Mouse (Mus musculus) lung, embryonic 16.5 days (tissue): ENCODE data around the gene Bpifc. TPM values are rescaled to one million over a fixed set of nuclear protein-coding genes. Genes with fewer than 3 reads are reported as not detected.

Experiments used
- ATAC-seq: fragments of 200-750 bp; cut with Nextera tagmentation; 2 replicates; pipeline ENCODE4 v1.8.0; 2017; ENCODE audit warnings: low read depth, mild to moderate bottlenecking, moderate library complexity
- H3K27ac ChIP-seq: fragments of 300-500 bp; sonication (generic); 2 replicates; pipeline ENCODE4 v1.5.1; 2014; ENCODE audit warnings: mild to moderate bottlenecking, control low read depth, low read length
- H3K27me3 ChIP-seq: fragments of 300-500 bp; sonication (generic); 2 replicates; pipeline ENCODE4 v1.6.1; 2014; ENCODE audit warnings: low read depth, low read length, mixed read lengths; ENCODE audit not compliant: control insufficient read depth, insufficient read depth
- H3K36me3 ChIP-seq: fragments of 300-500 bp; sonication (generic); 2 replicates; pipeline ENCODE4 v1.6.1; 2014; ENCODE audit warnings: low read length; ENCODE audit not compliant: control insufficient read depth, insufficient read depth
- H3K4me1 ChIP-seq: fragments of 300-500 bp; sonication (generic); replicated peaks from 2 replicates; pipeline ENCODE4 v1.6.1; 2014; ENCODE audit warnings: low read length, mixed read lengths; ENCODE audit not compliant: control insufficient read depth, insufficient read depth
- H3K4me2 ChIP-seq: fragments of 300-500 bp; sonication (generic); 2 replicates; pipeline ENCODE4 v1.6.1; 2014; ENCODE audit warnings: low read depth, low read length, control low read depth
- H3K4me3 ChIP-seq: fragments of 300-500 bp; sonication (generic); 2 replicates; pipeline ENCODE4 v1.5.1; 2014; ENCODE audit warnings: mild to moderate bottlenecking, low read length, control low read depth
- H3K9ac ChIP-seq: fragments of 300-500 bp; sonication (generic); 2 replicates; pipeline ENCODE4 v1.6.1; 2014; ENCODE audit warnings: low read length, control low read depth
- H3K9me3 ChIP-seq: fragments of 300-500 bp; sonication (generic); 2 replicates; pipeline ENCODE4 v1.6.1; 2016; ENCODE audit warnings: low read length; ENCODE audit not compliant: control insufficient read depth
- WGBS: fragments of 180-500 bp; shearing (Covaris S2); extraction: QIAGEN DNeasy Blood & Tissue Kit; methylation state at CpG from one replicate; pipeline ENCODE4 v1.1.7; 2014; 5-methylcytosine and 5-hydroxymethylcytosine counted together
- polyA plus RNA-seq: library from polyadenylated mRNA; unstranded; fragments of >200 nt; fragmentation: Nextera tagmentation; extraction: Ambion mirVana; gene quantifications from 2 replicates; pipeline ENCODE4 v1.2.1, GENCODE M21; 2015

Gene Bpifc
- polyA plus RNA-seq, 1 experiment from 2014 or later = 0.13 TPM

DNA sequence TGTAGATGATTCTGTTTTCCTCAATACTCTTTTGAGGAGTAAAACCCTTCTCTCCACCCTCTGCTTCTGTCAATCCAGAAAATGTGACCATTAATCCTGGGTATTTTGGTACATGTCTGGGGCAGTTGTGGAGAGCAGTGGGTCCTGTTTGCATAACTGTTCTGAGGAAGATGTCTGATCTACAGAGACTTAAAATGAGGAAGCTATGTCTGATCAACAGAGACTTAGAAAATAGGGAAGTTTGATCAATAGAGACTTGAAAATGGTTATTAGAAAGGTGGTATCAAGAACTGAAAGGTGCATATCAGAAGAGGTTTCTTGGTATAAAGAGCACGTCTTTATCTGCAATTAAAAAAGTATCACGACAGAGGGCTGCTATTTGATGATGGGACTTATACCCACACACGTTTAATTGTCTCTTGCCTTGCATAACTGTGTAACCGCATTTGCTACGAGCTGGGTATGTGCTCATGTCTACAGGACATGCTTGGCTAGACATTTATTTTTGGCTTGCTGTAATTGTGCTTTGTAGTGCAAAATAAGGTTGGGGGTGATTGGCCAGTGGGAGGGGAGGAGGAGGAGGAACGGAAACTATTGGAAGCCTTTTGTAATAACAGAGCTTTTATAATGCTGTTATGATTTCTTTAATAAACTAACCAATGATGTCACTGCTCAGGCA lies 59.8 kb downstream of the Bpifc start:
- no peak for ATAC-seq
- Histone ChIP-seq H3K27ac (no peak overlapping the region), H3K9ac (no peak overlapping the region), H3K4me2 (no peak overlapping the region), H3K4me3 (no peak overlapping the region), H3K9me3 (no peaks in the 10 kb centered on the region), H3K36me3 (peaks cover 44% of the 10 kb centered on the region), H3K4me1 (peaks cover 15% of the 10 kb centered on the region), H3K27me3 (no peaks in the 10 kb centered on the region)
- 92% methylated on average over 6 of the region's 6 CpGs for WGBS

DNA sequence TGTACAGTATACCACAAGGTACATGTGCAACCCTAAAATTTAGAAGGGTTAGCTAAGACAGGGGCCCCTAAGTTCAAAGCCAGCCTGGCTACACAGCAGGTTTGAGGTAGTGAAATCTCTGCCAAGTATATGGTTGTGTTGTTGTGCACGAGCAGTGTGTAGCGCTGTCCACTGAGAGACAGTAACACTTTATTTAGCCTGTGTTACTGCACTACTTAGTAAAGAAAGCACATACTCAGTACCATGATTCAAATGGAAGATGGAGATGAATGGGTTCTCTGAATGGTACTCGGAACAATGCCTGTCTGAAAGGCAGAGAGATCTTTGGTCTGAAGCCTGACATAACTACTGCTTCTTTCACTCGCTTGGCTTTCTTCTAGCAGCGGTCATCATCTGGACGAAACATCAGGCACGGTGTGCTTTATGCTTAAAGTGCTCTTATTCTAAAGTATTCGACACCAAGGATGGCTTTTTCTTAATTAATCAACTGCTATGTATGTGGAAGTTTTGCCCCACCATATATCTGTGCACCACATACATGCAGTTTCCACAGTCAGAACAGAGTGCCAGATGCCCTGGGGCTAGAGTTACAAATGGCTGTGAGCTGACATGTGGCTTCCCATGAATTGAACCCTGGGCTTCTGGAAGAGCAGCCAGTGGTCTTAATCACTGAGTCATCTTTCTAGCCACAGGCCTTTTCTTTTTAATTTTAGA lies 63.1 kb downstream of the Bpifc start:
- Histone ChIP-seq H3K27me3 (no peaks in the 10 kb centered on the region), H3K36me3 (peaks cover 57% of the 10 kb centered on the region), H3K9me3 (no peaks in the 10 kb centered on the region), H3K4me1 (no peaks in the 10 kb centered on the region; the same call in 1 of the 2 replicates), H3K9ac (no peak overlapping the region), H3K4me3 (no peak overlapping the region), H3K4me2 (no peak overlapping the region), H3K27ac (no peak overlapping the region)
- ATAC-seq = no peak
- WGBS = 96% methylated on average over 8 of the region's 8 CpGs

DNA sequence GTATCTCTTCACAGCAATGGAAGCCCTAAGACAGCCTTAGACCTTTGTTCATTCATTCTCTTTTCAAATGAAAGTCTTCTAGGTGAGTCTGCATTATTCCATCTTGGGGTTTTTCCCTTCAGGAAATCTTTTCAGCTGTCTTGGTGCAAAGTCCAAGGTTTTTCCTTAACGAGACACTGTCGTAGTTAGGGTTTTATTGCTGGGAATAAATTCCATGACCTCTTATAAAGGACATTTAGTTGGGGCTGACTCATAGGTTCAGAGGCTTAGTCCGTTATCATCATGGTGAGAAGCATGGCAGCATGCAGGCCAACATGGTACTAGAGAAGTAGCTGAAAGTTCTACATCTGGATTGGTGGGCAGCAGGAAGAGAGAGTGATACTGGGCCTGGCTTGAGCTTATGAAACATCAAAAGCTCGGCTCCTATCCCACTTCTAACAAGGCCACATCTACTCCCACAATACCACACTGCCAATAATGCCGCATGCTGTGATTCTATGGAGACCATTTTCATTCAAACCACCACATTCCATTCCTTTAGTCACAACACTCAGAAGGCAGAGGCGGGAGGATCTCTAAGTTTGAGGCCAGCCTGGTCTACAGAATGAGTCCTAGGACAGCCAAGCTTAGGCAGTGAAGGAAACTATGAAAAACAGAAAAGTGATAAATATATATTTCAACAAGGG lies 75.3 kb downstream of the Bpifc start:
- Histone ChIP-seq H3K4me3 (no peak overlapping the region), H3K27ac (no peak overlapping the region), H3K9me3 (peaks cover 5% of the 10 kb centered on the region), H3K4me1 (no peaks in the 10 kb centered on the region), H3K27me3 (no peaks in the 10 kb centered on the region), H3K4me2 (no peak overlapping the region), H3K36me3 (peaks cover 39% of the 10 kb centered on the region), H3K9ac (no peak overlapping the region)
- 94% methylated on average over 6 of the region's 6 CpGs for WGBS
- ATAC-seq = no peak

DNA sequence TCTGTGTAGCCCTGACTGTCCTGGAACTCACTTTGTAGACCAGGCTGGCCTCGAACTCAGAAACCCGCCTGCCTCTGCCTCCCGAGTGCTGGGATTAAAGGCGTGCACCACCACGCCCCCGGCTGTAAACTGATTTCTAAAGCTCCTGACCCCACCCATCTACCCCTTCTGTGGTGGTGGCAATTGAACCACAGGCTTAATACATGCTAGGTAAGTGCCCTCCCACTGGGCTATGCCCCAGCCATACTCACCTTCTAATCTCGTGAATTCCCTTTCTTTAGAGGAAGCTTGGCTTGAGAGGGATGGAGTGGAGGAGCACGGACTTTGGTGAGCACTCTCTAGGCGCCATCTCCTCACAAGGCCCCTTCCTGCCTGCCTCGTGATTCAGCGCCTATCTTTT lies 81.7 kb downstream of the Bpifc start:
- H3K9me3 ChIP-seq = no peaks in the 10 kb centered on the region
- H3K4me1 ChIP-seq = peaks cover 17% of the 10 kb centered on the region
- no peak overlapping the region for H3K4me2 ChIP-seq
- 82% methylated on average over 11 of the region's 11 CpGs for WGBS
- H3K9ac ChIP-seq = no peak overlapping the region
- H3K27me3 ChIP-seq = peaks cover 14% of the 10 kb centered on the region
- H3K4me3 ChIP-seq = no peak overlapping the region
- ATAC-seq = no peak
- no peak overlapping the region for H3K27ac ChIP-seq
- H3K36me3 ChIP-seq = no peaks in the 10 kb centered on the region

DNA sequence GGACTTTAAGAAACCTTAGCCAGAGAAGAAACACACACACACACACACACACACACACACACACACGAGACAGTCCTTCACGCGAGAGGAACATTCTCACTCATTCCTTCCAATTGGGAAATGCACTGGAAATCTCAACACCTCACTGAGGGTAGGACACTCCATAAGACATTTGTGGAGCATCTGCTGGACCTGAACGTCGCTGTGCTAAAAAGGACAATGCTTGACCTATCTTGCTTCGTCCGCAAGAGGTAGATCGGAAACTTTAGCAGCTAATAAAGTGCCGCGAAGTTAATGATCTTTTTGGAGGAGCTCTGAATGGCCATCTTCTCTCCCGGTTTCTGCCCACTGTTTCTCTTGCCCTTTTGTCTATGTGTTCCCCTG lies 82.5 kb downstream of the Bpifc start:
- H3K27me3 ChIP-seq = peaks cover 14% of the 10 kb centered on the region
- no peak for ATAC-seq
- no peaks in the 10 kb centered on the region for H3K36me3 ChIP-seq
- H3K4me1 ChIP-seq = peaks cover 17% of the 10 kb centered on the region
- 42% methylated on average over 11 of the region's 11 CpGs for WGBS
- no peaks in the 10 kb centered on the region for H3K9me3 ChIP-seq
- 0 out of 2 replicates have a peak overlapping the region, but pooled peaks have one; percentile 7 for H3K9ac ChIP-seq
- peak overlapping the region; percentile 60; the same call in 1 of the 2 replicates for H3K4me3 ChIP-seq
- peak overlapping the region; percentile 96 for H3K4me2 ChIP-seq
- H3K27ac ChIP-seq = no peak overlapping the region

DNA sequence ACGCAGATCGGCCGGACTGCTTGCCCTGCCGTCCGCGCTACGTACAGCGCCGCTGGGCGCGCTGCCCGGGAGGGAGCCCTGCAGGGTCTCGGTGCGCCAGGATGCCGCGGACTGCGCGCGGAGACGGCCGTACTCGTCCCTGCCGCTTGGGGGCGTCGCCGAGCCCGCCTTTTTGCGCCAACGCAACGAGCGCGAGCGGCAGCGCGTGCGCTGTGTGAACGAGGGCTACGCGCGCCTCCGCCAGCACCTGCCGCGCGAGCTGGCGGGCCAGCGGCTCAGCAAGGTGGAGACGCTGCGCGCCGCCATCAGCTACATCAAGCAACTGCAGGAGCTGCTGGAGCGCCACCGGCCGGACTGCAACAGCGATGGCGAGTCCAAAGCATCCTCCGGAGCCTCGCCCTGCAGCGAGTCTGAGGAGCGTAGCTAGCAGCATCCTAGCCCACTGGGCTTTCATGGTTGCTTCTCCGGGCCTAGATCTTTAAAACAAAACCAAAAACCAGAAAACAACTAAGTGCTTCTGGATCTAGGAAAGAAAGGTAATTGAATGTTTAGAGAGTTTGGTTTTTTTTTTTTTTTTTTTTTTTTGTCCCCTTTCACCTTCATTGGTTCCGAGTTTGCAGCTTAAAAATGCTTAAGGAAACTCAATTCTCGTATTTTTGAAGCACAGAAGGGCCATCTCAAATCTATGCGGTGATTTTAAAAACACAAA lies 83.0 kb downstream of the Bpifc start:
- Histone ChIP-seq H3K4me3 (peak overlapping the region; percentile 60), H3K27ac (no peak overlapping the region)

DNA sequence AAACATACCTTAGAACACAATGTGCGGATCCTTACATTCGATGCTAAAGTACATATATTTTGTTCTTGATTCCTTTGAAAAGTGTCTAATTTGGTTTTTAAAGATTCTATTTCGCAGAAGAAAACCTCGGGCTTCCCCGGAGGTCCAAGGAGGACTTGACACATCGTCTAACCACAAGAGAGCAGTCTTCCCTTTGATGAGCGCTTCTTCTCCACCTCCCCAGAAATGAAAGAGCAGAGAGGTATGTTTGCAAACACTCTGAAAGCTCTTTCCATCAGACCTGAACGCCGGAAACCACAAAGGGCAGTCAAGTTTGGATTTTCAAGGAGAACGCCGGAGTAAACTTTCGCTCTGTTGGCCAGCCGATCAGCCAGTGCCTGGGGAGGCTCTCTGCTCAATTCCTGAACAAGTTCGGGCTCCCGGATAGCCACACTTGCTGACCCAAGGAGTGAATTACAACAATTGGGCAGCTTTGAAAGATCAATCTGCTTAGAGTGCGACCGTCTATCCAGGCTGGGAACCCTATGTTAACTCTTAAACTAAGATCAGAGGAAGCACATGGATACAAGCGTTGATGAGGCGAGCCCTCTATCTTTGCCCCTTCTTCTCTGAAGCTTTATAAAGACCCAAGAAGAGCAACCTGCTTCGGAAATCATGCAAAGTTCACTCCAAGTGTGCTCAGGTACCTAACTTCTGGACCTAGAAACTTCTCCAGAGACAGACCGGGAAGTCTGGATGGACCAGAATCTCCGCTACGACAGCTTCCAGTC lies 83.8 kb downstream of the Bpifc start, which contains the start of gene Ascl4:
Gene Ascl4 (plus strand): TSS at position 6 of the 770 bp plus-strand sequence.
- Histone ChIP-seq H3K36me3 (no peaks in the 10 kb centered on the region), H3K9ac (peak within 1 kb of the TSS; percentile 60), H3K4me1 (peaks cover 17% of the 10 kb centered on the region), H3K27me3 (peaks cover 17% of the 10 kb centered on the region), H3K27ac (no peak within 1 kb of the TSS), H3K9me3 (no peaks in the 10 kb centered on the region), H3K4me2 (peak within 1 kb of the TSS; percentile 96), H3K4me3 (peak within 1 kb of the TSS; percentile 60)
- 0 out of 2 replicates have a peak, but pooled peaks have one; percentile 19 for ATAC-seq
- 3% methylated on average over 23 of the region's 23 CpGs for WGBS

More for the DNA sequence above, 83.0 kb downstream of the Bpifc start:
- peaks cover 17% of the 10 kb centered on the region for H3K4me1 ChIP-seq
- peak; percentile 83 for ATAC-seq
- peaks cover 17% of the 10 kb centered on the region for H3K27me3 ChIP-seq
- H3K36me3 ChIP-seq = no peaks in the 10 kb centered on the region
- H3K9me3 ChIP-seq = no peaks in the 10 kb centered on the region
- under 1% methylated on average over 63 of the region's 63 CpGs for WGBS
- H3K9ac ChIP-seq = peak overlapping the region; percentile 60
- peak overlapping the region; percentile 96 for H3K4me2 ChIP-seq

DNA sequence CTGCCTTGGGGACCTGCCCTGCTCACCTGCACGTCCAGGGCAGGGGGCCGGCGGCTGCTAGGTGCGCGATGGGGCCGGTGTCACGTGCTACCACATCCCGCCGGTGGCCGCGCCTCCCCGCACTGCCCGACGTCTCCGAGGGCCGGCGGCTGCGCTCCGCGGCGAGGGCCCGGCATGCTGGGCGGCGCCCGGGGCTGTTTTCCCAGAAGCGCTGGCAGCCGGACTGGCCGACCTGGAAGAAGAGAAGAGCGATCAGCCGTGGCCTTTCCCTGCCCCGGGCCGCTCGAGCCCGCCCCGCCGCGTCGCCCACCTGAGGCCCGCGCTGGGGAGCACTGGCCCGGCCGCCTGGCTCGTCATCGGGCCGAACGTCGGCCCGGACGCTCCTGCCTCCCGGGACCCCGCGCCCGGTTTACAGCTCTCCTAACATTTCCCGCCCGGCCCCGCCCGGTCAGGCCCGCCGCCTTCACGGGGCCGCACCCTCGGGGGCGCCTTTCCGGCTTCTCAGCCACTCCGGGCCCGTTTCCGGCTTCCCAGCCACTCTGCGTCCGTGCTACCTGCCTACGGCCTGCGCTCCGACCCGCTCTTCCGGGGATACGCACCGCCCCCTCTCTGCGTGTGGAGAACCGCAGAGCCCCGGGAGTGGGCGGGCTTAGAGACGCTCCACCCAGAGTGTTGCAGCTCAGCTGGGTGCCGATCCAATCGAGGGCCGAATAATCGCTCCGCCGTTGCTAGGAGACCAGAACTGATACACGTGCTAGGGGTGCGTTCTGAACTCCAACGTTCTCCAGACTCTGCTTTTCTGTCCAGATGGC lies 95.0 kb downstream of the Bpifc start, which contains the start of gene Prdm4:
Gene Prdm4 (minus strand): TSS at position 645 of the 812 bp plus-strand sequence.
- Histone ChIP-seq H3K4me1 (peaks cover 9% of the 10 kb centered on the region), H3K27me3 (no peaks in the 10 kb centered on the region), H3K4me3 (peak within 1 kb of the TSS; percentile 90), H3K4me2 (peak within 1 kb of the TSS; percentile 83), H3K9ac (peak within 1 kb of the TSS; percentile 89), H3K36me3 (peaks cover 13% of the 10 kb centered on the region), H3K9me3 (no peaks in the 10 kb centered on the region), H3K27ac (peak within 1 kb of the TSS; percentile 86)
- peak; percentile 100 for ATAC-seq
- WGBS = under 1% methylated on average over 88 of the region's 90 CpGs
